Mouse (Mus musculus) thymus, adult 2 months (tissue): ENCODE data around the gene Eid1. TPM values are rescaled to one million over a fixed set of nuclear protein-coding genes. Genes with fewer than 3 reads are reported as not detected.

Experiments used
- DNase-seq: peaks from one replicate; pipeline ENCODE4 v3.0.0; 2021
- H3K27ac ChIP-seq: fragments of 200-500 bp; 2 replicates; pipeline ENCODE4 v1.5.1; 2012; ENCODE audit warnings: low read length, control low read depth; ENCODE audit not compliant: control insufficient read depth, insufficient read depth
- H3K27me3 ChIP-seq: fragments of 200-500 bp; 2 replicates; pipeline ENCODE4 v1.6.1; 2012; ENCODE audit warnings: mild to moderate bottlenecking, low read length, moderate library complexity, mixed read lengths; ENCODE audit not compliant: control insufficient read depth, insufficient read depth
- H3K36me3 ChIP-seq: fragments of 200-500 bp; 2 replicates; pipeline ENCODE4 v1.6.1; 2012; ENCODE audit warnings: mild to moderate bottlenecking, low read length, moderate library complexity; ENCODE audit not compliant: control insufficient read depth, insufficient read depth
- H3K4me1 ChIP-seq: fragments of 200-500 bp; replicated peaks from 2 replicates; pipeline ENCODE4 v1.6.1; 2012; ENCODE audit warnings: low read length; ENCODE audit not compliant: control insufficient read depth, insufficient read depth
- H3K4me3 ChIP-seq: fragments of 200-500 bp; 2 replicates; pipeline ENCODE4 v1.5.1; 2012; ENCODE audit warnings: mild to moderate bottlenecking, low read length, control low read depth, moderate library complexity; ENCODE audit not compliant: control insufficient read depth, insufficient read depth
- CTCF ChIP-seq: fragments of 200-500 bp; IDR thresholded peaks from 2 replicates; pipeline ENCODE4 v1.5.1; 2012; ENCODE audit warnings: mild to moderate bottlenecking, control low read depth, low read length, moderate library complexity, borderline replicate concordance; ENCODE audit not compliant: control insufficient read depth, poor library complexity, insufficient read depth; ENCODE audit errors: extremely low read depth
- POLR2A ChIP-seq: fragments of 200-500 bp; IDR thresholded peaks from 2 replicates; pipeline ENCODE4 v1.6.1; 2012; ENCODE audit warnings: mild to moderate bottlenecking, low read length, control low read depth, moderate library complexity; ENCODE audit not compliant: control insufficient read depth, poor library complexity, insufficient read depth; ENCODE audit errors: extremely low read depth
- WGBS: fragments of 180-500 bp; shearing (Covaris S2); methylation state at CpG from one replicate; pipeline ENCODE4 v1.1.7; 2018; 5-methylcytosine and 5-hydroxymethylcytosine counted together
- polyA plus RNA-seq: library from polyadenylated mRNA; depleted of rRNA; stranded (reverse); fragments of >200 nt; gene quantifications from 2 replicates; pipeline ENCODE4 v1.2.3, GENCODE M21; 2012

The Eid1 gene
- polyA plus RNA-seq, 1 experiment, result 21.7 TPM

GRCm38 (mm10) chr2:125683895-125684294, 11.0 kb downstream of the Eid1 start:
- Histone ChIP-seq H3K27ac (no peak overlapping the region), H3K4me3 (no peak overlapping the region), H3K27me3 (no peaks in the 10 kb centered on the region), H3K36me3 (no peaks in the 10 kb centered on the region), H3K4me1 (peaks cover 7% of the 10 kb centered on the region; the same call in 1 of the 2 replicates)
- DNase-seq, result no peak
- no peak for TF ChIP-seq CTCF
- TF ChIP-seq POLR2A, result no peak
- WGBS, result 53% methylated on average over 7 of the region's 7 CpGs

- no peak for DNase-seq
- Histone ChIP-seq H3K27ac (no peak overlapping the region), H3K36me3 (no peaks in the 10 kb centered on the region), H3K4me3 (no peak overlapping the region), H3K4me1 (peaks cover 7% of the 10 kb centered on the region; the same call in 1 of the 2 replicates), H3K27me3 (no peaks in the 10 kb centered on the region)
- no peak for TF ChIP-seq POLR2A
- TF ChIP-seq CTCF, result no peak
- WGBS, result 80% methylated on average over 10 of the region's 10 CpGs
Observed at GRCm38 (mm10) chr2:125684559-125685440, 11.9 kb downstream of the Eid1 start.

GRCm38 (mm10) chr2:125685441-125686150, 12.7 kb downstream of the Eid1 start:
- H3K4me1 ChIP-seq, result peaks cover 7% of the 10 kb centered on the region; the same call in 1 of the 2 replicates
- TF ChIP-seq POLR2A, result no peak
- TF ChIP-seq CTCF, result no peak
- H3K36me3 ChIP-seq, result no peaks in the 10 kb centered on the region
- H3K4me3 ChIP-seq, result no peak overlapping the region
- H3K27ac ChIP-seq, result no peak overlapping the region
- no peaks in the 10 kb centered on the region for H3K27me3 ChIP-seq
- 94% methylated on average over 9 of the region's 9 CpGs for WGBS
- no peak for DNase-seq

- H3K4me3 ChIP-seq, result no peak overlapping the region
- no peak for DNase-seq
- H3K27me3 ChIP-seq, result no peaks in the 10 kb centered on the region
- no peak overlapping the region for H3K27ac ChIP-seq
- no peak for TF ChIP-seq CTCF
- TF ChIP-seq POLR2A, result no peak
- peaks cover 8% of the 10 kb centered on the region for H3K4me1 ChIP-seq
- 25% methylated on average over 2 of the region's 2 CpGs for WGBS
- no peaks in the 10 kb centered on the region for H3K36me3 ChIP-seq
Observed at GRCm38 (mm10) chr2:125692010-125692409, 19.1 kb downstream of the Eid1 start.

GRCm38 (mm10) chr2:125694798-125695197, 21.9 kb downstream of the Eid1 start:
- DNase-seq, result no peak
- no peak overlapping the region for H3K4me3 ChIP-seq
- no peak overlapping the region for H3K27ac ChIP-seq
- 88% methylated on average over 2 of the region's 2 CpGs for WGBS
- H3K36me3 ChIP-seq, result no peaks in the 10 kb centered on the region
- peaks cover 5% of the 10 kb centered on the region for H3K4me1 ChIP-seq
- TF ChIP-seq POLR2A (no peak), CTCF (no peak)
- H3K27me3 ChIP-seq, result no peaks in the 10 kb centered on the region

- Histone ChIP-seq H3K4me1 (peaks cover 5% of the 10 kb centered on the region), H3K4me3 (no peak overlapping the region), H3K27me3 (no peaks in the 10 kb centered on the region), H3K36me3 (no peaks in the 10 kb centered on the region), H3K27ac (no peak overlapping the region)
- WGBS, result 72% methylated on average over 2 of the region's 2 CpGs
- DNase-seq, result no peak
- no peak for TF ChIP-seq CTCF
- TF ChIP-seq POLR2A, result no peak
Observed at GRCm38 (mm10) chr2:125696219-125696618, 23.3 kb downstream of the Eid1 start.
